Mouse (Mus musculus): ENCODE data around the gene Nfyc. TPM values are rescaled to one million over a fixed set of nuclear protein-coding genes. Genes with fewer than 3 reads are reported as not detected.

The Nfyc gene
- total RNA-seq, 2 experiments from 2014 or later, result 49.9 to 53.7 TPM

DNA sequence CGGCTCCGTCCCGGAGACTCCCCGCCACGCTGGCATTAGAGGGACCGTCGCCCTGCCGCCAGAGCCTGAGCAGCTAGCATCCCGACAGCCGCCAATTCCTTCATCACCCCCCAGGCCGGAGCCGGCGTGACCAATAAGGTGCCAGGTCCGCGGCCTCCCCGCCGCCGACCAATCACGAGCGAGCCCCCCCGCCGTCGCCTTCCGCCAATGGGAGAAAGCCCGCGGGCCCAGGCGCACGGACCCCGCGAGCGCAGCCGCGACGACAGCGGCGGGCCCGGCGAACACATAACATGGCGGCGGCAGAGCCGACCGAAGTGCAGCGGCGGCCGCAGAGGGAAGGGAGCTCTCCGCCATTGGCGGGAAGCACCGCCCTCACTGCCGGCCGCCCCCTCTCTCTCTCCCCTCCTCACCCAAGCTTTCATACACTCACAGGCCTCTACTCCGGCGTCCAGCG, 6.2 kb downstream of the Nfyc start:
- H3K4me3 ChIP-seq, result peak overlapping the region; percentile 90
- intact Hi-C loops (cut with DNase I), result no loop called here
- no peak; the same call in 1 of the 2 replicates for TF ChIP-seq CTCF (IDR thresholded peaks at IDR 0.05)
- H3K27ac ChIP-seq, result peak overlapping the region; percentile 100
- DNase-seq (ENCODE audit: extremely low spot score in 1 of 2, low spot score in 2 of 2), result peak; percentile 95 to 96

DNA sequence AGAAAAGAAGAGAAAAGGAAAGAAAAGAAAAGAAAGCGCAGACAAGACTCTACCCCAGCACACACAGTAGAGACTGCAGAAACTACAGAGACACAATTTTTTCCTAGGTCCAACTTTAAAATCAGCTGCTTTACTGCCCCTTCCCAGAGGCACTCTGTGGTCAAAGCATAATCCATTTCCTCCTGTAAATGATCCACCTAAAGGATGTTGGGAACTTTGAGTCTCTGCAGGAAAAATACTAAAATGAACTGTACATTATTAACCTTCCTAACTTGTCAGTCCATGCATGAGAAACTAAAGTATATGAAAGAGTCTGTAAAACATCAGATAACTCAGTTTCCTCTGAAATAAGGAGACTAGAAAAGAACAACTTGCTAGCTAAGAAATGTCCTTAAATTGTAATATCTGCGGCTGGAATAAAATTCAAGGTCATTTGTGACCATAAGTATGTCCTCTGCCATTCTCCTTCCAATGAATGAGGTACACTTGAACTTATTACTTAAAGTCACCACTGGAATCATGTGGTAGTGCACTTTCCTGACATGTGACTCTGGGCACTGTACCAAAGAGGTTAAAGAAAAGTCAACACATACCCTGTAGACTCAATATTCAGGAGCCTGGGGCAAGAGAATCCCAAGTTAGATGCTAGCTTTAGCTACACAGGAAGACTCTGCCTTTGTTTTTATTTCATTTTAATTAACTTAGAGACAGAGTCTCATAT, 9.0 kb downstream of the Nfyc start:
- Histone ChIP-seq H3K27ac (no peak overlapping the region), H3K4me3 (no peak overlapping the region)
- intact Hi-C loops (cut with DNase I), result no loop called here
- no peak for DNase-seq (ENCODE audit: extremely low spot score in 1 of 2, low spot score in 2 of 2)
- no peak for TF ChIP-seq CTCF (IDR thresholded peaks at IDR 0.05)

DNA sequence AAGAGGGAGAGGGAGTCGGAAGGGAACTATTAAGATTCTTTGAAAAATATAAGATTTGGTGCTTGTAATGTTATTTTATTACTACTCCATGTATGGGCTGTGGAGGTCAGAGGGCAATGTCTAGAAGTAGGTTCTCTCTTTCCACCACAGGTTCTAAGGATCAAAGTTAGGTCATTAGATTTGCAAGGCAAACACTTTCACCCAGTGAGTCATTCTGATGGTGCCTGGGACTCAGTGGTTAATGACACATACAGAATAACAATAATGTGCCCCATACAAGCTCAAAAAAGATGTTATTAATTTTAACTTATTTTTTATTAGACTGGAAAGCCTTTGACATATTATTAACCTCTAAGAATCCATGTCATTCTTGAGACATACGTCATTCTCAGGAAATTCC, 11.5 kb downstream of the Nfyc start:
- no peak for DNase-seq (ENCODE audit: extremely low spot score in 1 of 2, low spot score in 2 of 2)
- intact Hi-C loops (cut with DNase I), result no loop called here
- Histone ChIP-seq H3K4me3 (no peak overlapping the region), H3K27ac (no peak overlapping the region)
- no peak for TF ChIP-seq CTCF (IDR thresholded peaks at IDR 0.05)

DNA sequence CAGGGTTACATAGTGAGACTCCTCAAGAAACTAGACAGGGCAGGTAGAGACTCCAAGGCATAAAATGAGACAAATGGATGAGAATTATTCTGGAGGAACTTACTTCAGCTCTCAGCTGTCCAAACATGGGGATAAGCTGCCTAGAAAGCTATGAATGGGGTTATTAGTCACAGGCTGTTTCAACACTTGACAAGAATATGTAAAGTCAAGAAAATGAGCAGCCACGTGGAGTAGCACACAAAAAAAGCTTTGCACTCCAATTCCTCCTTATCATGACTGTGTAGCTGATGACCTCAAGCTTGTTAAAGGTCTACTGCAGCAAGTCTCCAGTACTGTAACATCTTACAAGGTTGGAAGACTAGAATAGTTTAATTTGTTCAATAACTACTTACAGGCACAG, 12.1 kb downstream of the Nfyc start:
- DNase-seq (ENCODE audit: extremely low spot score in 1 of 2, low spot score in 2 of 2), result no peak
- no peak for TF ChIP-seq CTCF (IDR thresholded peaks at IDR 0.05)
- Histone ChIP-seq H3K27ac (no peak overlapping the region), H3K4me3 (no peak overlapping the region)
- intact Hi-C loops (cut with DNase I), result no loop called here

DNA sequence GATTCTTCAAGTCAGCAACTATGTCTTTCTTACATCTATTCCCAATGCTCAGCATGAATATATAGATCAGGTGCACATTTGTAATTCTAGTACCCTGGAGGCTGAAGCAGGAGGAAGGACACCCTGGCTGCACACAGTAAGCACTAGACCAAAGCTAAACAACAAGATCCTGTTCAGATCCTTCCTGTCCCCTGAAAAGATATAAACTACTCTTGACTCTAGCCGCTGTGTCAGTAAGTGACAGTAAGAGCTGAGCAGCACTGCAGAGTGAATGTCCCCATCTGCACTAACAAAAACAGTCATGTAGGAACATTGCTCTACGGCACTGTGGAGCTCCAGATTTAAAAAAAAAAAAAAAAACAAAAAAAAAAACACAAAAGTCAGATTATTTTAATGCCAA, 13.4 kb downstream of the Nfyc start:
- Histone ChIP-seq H3K4me3 (no peak overlapping the region), H3K27ac (no peak overlapping the region; the same call in 1 of the 2 replicates)
- no peak for DNase-seq (ENCODE audit: extremely low spot score in 1 of 2, low spot score in 2 of 2)
- intact Hi-C loops (cut with DNase I), result no loop called here
- no peak for TF ChIP-seq CTCF (IDR thresholded peaks at IDR 0.05)

DNA sequence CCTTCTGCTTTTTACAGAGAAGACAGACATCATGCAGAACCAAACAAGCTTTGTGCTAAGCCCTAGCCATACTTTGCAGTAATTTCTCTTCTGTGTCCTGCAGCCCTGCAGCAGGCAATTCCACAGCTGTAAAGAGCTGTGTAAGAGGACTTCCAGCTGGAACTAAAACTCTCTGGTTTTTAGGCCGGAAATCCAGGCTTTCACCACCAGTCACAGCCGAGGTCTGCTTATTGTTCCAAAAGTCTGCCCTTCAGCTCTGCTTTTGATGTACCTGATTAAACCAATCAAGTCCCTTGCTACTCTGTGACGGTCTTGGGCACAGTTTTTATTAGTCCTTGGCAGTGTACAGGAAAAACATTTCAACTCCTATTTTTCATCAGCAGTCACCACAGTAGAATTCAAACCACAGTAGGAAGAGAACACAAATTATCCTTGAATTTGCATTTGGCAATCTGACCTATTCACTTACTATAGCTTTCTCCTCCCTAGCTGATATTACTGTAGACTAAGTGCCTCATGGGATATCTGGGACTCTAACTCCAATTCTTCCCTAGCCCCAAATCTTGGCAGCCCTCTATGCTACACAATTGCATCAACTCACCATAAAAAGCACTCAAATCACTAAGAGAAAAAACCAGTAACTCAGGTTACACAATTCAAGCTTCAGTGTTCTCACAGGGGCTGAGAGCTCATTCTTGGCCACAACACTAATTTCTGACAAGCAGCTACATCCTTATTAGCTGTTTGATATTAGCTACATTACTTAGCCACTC, 14.2 kb downstream of the Nfyc start:
- Histone ChIP-seq H3K27ac (peak overlapping the region; percentile 57; the same call in 1 of the 2 replicates), H3K4me3 (no peak overlapping the region)
- intact Hi-C loops (cut with DNase I), result no loop called here
- no peak for DNase-seq (ENCODE audit: extremely low spot score in 1 of 2, low spot score in 2 of 2)
- TF ChIP-seq CTCF (IDR thresholded peaks at IDR 0.05), result no peak

DNA sequence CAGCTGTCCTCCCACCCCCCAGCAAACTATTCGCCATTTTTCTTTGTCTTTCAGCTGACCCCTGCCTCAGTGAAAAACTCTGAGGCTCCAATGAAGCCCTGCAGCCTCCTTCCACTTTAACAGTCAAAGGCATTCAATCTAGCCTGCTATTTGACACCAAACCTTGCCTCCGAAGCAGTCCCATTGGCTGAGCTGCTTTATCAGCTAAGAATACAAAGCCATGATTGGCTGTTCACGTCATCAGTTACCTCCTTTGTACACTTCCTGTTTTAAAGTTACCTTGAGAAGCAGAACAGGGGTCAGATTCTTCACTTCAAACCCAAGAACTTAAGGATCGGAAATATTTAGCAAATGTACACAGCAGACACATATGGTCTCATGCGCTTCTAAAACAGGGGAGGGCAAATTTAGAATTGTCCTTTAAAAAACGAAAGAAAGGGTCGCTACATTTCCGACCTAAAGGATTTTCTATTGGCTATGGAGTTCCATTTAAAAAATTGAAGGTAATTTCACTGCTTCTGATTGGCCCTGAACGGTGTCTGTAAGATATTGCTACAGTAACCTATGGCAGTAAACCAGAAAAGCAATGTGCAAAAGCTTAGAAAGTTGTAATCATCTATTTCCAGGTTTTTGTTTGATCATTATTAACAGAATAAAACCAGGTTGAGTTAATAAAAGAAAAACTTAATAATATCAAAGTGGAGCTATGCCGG, 15.6 kb downstream of the Nfyc start:
- peak; percentile 62 to 73 for DNase-seq (ENCODE audit: extremely low spot score in 1 of 2, low spot score in 2 of 2)
- peak overlapping the region; percentile 67 for H3K4me3 ChIP-seq
- TF ChIP-seq CTCF (IDR thresholded peaks at IDR 0.05), result no peak
- H3K27ac ChIP-seq, result peak overlapping the region; percentile 84
- intact Hi-C loops (cut with DNase I), result no loop called here

DNA sequence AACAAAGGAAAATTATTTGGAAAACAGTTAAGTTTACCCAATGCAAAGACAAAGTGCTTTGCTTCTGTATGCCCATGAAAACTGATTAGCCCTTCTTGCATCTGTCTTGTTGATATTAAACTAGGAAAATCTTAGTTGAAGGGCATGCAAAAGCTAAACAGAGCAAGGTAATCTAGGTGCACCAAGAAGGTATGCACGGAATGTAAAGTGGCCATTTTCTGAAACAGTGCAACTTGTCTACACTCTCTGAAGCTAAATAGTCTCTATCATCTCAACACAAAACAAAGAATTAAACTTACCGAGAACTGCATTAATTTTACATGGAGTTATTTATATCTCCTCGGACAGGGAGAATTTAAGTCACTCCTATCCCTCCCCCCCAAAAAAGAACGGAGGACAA, 16.2 kb downstream of the Nfyc start:
- TF ChIP-seq CTCF (IDR thresholded peaks at IDR 0.05), result no peak
- no peak for DNase-seq (ENCODE audit: extremely low spot score in 1 of 2, low spot score in 2 of 2)
- intact Hi-C loops (cut with DNase I), result no loop called here

DNA sequence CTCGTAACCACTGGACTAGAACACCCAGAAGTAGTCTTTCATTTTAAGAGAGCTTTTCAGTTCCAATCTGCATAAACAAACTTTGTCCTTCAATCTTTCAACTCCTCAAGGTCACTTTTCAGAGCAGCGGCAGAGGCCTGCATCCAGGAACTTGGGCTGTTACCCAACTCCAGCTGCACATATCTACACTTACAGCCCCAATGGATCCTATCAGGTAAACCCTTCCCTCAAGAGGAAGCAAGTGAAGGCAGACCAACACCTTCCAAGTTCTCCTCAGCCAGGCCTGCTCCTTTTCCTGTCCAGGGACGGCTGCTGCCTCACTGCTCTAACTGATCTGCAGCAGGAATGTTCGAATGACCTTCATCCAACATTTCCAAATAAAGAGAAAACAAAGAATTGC, 17.2 kb downstream of the Nfyc start:
- H3K27ac ChIP-seq, result peak overlapping the region; percentile 84
- intact Hi-C loops (cut with DNase I), result no loop called here
- peak overlapping the region; percentile 67 for H3K4me3 ChIP-seq
- no peak for TF ChIP-seq CTCF (IDR thresholded peaks at IDR 0.05)
- no peak for DNase-seq (ENCODE audit: extremely low spot score in 1 of 2, low spot score in 2 of 2)

More for the DNA sequence above, 16.2 kb downstream of the Nfyc start:
- Histone ChIP-seq H3K27ac (peak overlapping the region; percentile 84), H3K4me3 (peak overlapping the region; percentile 67)

DNA sequence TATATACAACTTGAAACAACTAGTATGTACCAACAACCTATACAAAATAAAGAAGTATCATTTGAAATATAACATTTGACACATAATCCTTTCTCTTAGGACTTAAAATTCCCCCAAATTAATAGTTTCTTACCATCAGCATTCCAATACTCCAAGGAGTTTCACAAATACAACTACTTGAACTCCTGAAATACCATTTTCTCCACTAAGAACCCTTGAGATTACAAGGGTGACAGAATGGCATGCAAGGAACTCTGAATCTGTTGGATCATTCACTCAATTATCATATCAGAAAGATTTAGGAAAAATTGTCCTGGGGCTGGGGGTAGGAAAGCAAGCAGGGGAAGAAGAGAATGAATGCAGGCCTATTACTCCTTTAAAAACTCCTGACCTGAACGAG, 17.6 kb downstream of the Nfyc start:
- DNase-seq (ENCODE audit: extremely low spot score in 1 of 2, low spot score in 2 of 2), result no peak
- intact Hi-C loops (cut with DNase I), result no loop called here
- peak overlapping the region; percentile 67 for H3K4me3 ChIP-seq
- H3K27ac ChIP-seq, result peak overlapping the region; percentile 84
- TF ChIP-seq CTCF (IDR thresholded peaks at IDR 0.05), result no peak

DNA sequence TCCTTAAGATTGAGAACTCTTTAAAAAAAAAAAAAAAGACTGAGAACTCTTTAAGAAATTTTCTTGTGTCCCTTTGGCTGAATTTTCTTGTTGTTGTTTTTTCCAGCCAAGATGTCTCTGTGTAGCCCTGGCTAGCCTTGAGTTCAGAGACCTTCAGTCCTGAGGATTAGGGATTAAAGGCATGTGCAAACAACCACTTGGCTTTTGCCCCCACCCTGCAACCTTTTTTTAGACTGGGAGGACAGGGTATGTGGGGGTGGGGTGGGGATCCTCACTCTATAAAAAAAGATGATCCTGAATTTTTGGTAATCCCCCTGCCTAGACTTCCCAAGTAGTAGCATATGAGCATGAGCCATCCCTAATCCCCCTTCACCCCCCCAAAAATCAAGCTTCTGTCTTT, 25.6 kb downstream of the Nfyc start:
- DNase-seq (ENCODE audit: extremely low spot score in 1 of 2, low spot score in 2 of 2), result no peak
- TF ChIP-seq CTCF (IDR thresholded peaks at IDR 0.05), result no peak
- no peak overlapping the region for H3K27ac ChIP-seq
- intact Hi-C loops (cut with DNase I), result no loop called here
- no peak overlapping the region for H3K4me3 ChIP-seq

DNA sequence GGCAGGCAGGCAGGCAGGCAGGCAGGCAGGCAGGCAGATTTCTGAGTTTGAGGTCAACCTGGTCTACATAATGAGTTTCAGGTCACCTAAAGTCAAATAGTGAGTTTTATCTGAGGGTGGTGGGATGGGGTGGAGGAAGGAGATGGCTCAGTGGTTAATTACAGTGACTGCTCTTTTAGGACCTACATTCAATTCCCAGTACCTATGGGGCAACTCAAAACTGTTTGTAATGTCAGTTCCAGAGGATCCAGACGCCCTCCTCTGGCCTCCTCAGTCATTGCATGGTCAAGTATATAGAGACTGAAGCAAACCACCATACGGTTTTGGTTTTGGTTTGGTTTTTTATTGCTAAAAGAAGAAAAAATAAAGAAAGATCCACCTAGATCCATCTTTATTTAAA, 29.9 kb downstream of the Nfyc start:
- intact Hi-C loops (cut with DNase I), result no loop called here
- TF ChIP-seq CTCF (IDR thresholded peaks at IDR 0.05), result peak; percentile 50
- no peak overlapping the region for H3K4me3 ChIP-seq
- DNase-seq (ENCODE audit: extremely low spot score in 1 of 2, low spot score in 2 of 2), result no peak
- no peak overlapping the region for H3K27ac ChIP-seq

All from left cerebral cortex, adult 2 months (tissue).